Mouse (Mus musculus) urinary bladder, postnatal 10 days (tissue): Measurements from ENCODE around the gene Rac3.
"Not testable (repeated sequence)": the region's sequence is repeated elsewhere in the genome, so short reads cannot be mapped to it uniquely, and the experiment has no call there.

Experiments
- DNase-seq: peaks from one replicate; pipeline ENCODE4 v3.0.0; 2022; ENCODE audit warnings: low spot score

Gene Rac3

GRCm38 (mm10) chr11:120729432-120730050 lies 8.3 kb downstream of the Rac3 start:
- DNase-seq, result not testable (repeated sequence)

GRCm38 (mm10) chr11:120730331-120730870 lies 9.1 kb downstream of the Rac3 start:
- DNase-seq, result no peak

- DNase-seq, result no peak
These were observed 10.1 kb downstream of the Rac3 start for GRCm38 (mm10) chr11:120731395-120731794.

GRCm38 (mm10) chr11:120731858-120732680 lies 10.8 kb downstream of the Rac3 start, which contains the start of gene Cbr2:
Cbr2 (minus strand) TSS chr11:120732114.
- DNase-seq, result no peak

- no peak for DNase-seq
These were observed 12.3 kb downstream of the Rac3 start for GRCm38 (mm10) chr11:120733521-120733920.

GRCm38 (mm10) chr11:120736424-120736823 lies 15.2 kb downstream of the Rac3 start:
- DNase-seq, result no peak

GRCm38 (mm10) chr11:120740981-120741380 lies 19.7 kb downstream of the Rac3 start:
- DNase-seq, result no peak

- no peak for DNase-seq
These were observed 22.9 kb downstream of the Rac3 start for GRCm38 (mm10) chr11:120744121-120744701.

GRCm38 (mm10) chr11:120747974-120748373 lies 26.7 kb downstream of the Rac3 start:
- no peak for DNase-seq

- no peak for DNase-seq
These were observed 28.2 kb downstream of the Rac3 start for GRCm38 (mm10) chr11:120749430-120749829.

GRCm38 (mm10) chr11:120751606-120752005 lies 30.3 kb downstream of the Rac3 start:
- DNase-seq, result no peak

GRCm38 (mm10) chr11:120760236-120760635 lies 39.0 kb downstream of the Rac3 start:
- DNase-seq, result no peak

- DNase-seq, result no peak
These were observed 40.8 kb downstream of the Rac3 start for GRCm38 (mm10) chr11:120761811-120762671.

GRCm38 (mm10) chr11:120762672-120763041 lies 41.4 kb downstream of the Rac3 start, which contains the start of gene Hmga1b:
Hmga1b (plus strand) TSS chr11:120762794.
- not testable (repeated sequence) for DNase-seq

- not testable (repeated sequence) for DNase-seq
These were observed 42.1 kb downstream of the Rac3 start for GRCm38 (mm10) chr11:120763121-120763999.

- not testable (repeated sequence) for DNase-seq
These were observed 45.8 kb downstream of the Rac3 start for GRCm38 (mm10) chr11:120767023-120767422.

GRCm38 (mm10) chr11:120768206-120768605 lies 46.9 kb downstream of the Rac3 start:
- no peak for DNase-seq

- no peak for DNase-seq
These were observed 51.5 kb downstream of the Rac3 start for GRCm38 (mm10) chr11:120772749-120773148.
